ENCODE assay signal across 29 mouse cellular contexts in genomic region chr1:87458045-87458444, GRCm38 (mm10). TPM values are rescaled to one million over a fixed set of nuclear protein-coding genes. Genes with fewer than 3 reads are reported as not detected.
A peak's percentile ranks its signal among the peaks of the same experiment; 100 is the strongest.
DNase-seq lines count a peak whose midpoint lies in the region; ATAC-seq and TF ChIP-seq lines count a peak whose summit lies in the region.
"Had no signal": no experiment of that assay in that cellular context is flagged by ENCODE, and none has a peak within 500 bp of the region (broad histone marks: within the 10 kb centered on the region; RNA-seq: fewer than 3 reads in every experiment).

No protein-coding gene starts in this region.

- no peak overlapping the region for H3K4me3 ChIP-seq in hindbrain, postnatal 0 days (ENCODE audit: low read length)
- H3K4me3 ChIP-seq in hindbrain, embryonic 11.5 days (ENCODE audit: low read depth, low read length): no peak overlapping the region
- H3K4me3 ChIP-seq: embryonic facial prominence, embryonic 13.5 days; embryonic facial prominence, embryonic 15.5 days; erythroblast, embryonic 14.5 days; forebrain, embryonic 10.5 days; forebrain, embryonic 13.5 days; forebrain, embryonic 15.5 days had no signal

- no peak overlapping the region for H3K4me2 ChIP-seq in hindbrain, postnatal 0 days (ENCODE audit: low read depth, low read length)
- H3K4me2 ChIP-seq in hindbrain, embryonic 11.5 days (replicated peaks; ENCODE audit: low read depth, low read length): no peak overlapping the region
- H3K4me2 ChIP-seq: embryonic facial prominence, embryonic 13.5 days; embryonic facial prominence, embryonic 15.5 days; forebrain, embryonic 13.5 days; forebrain, embryonic 15.5 days had no signal

- H3K27ac ChIP-seq in hindbrain, postnatal 0 days: no peak overlapping the region
- H3K27ac ChIP-seq in hindbrain, embryonic 11.5 days (ENCODE audit: low read depth, low read length): no peak overlapping the region
- H3K27ac ChIP-seq: embryonic facial prominence, embryonic 13.5 days; embryonic facial prominence, embryonic 15.5 days; forebrain, embryonic 10.5 days; forebrain, embryonic 13.5 days; forebrain, embryonic 15.5 days had no signal

- WGBS in hindbrain, postnatal 0 days: 62% methylated on average over 4 of the region's 4 CpGs
- 92% methylated on average over 4 of the region's 4 CpGs for WGBS in hindbrain, embryonic 11.5 days

- no peaks in the 10 kb centered on the region for H3K36me3 ChIP-seq in hindbrain, postnatal 0 days (ENCODE audit: insufficient read depth, low read length)
- no peaks in the 10 kb centered on the region for H3K36me3 ChIP-seq in hindbrain, embryonic 11.5 days (ENCODE audit: control insufficient read depth, insufficient read depth, low read length)
- H3K36me3 ChIP-seq: embryonic facial prominence, embryonic 13.5 days; forebrain, embryonic 10.5 days; forebrain, embryonic 15.5 days had no signal

- peak; percentile 51 for DNase-seq in hindbrain, postnatal 0 days (ENCODE audit: low spot score)
- no peak for DNase-seq in hindbrain, embryonic 11.5 days (ENCODE audit: low spot score)
- peak; percentile 70 for DNase-seq in Muller cell, postnatal 12 days (ENCODE audit: inconsistent ontology term)
- DNase-seq in brain, embryonic 14.5 days (ENCODE audit: low read depth): peak; percentile 17
- DNase-seq in lung, adult 18-20 months: no peak
- DNase-seq: adrenal gland, adult 8-10 months; adrenal gland, postnatal 14 days; adrenal gland, postnatal 36 days; cerebellum, adult 11 months; cerebellum, adult 18-20 months; cerebellum, adult 8-10 months; cerebellum, adult 9-11 months; cerebellum, postnatal 14 days; cerebellum, postnatal 36 days; embryo, embryonic 11 days had no signal

- no peak overlapping the region for H3K9ac ChIP-seq in hindbrain, postnatal 0 days (replicated peaks; ENCODE audit: low read length)
- no peak overlapping the region for H3K9ac ChIP-seq in hindbrain, embryonic 11.5 days (ENCODE audit: low read depth, low read length)
- H3K9ac ChIP-seq: embryonic facial prominence, embryonic 13.5 days; embryonic facial prominence, embryonic 15.5 days; forebrain, embryonic 13.5 days; forebrain, embryonic 15.5 days had no signal

- H3K4me1 ChIP-seq in hindbrain, postnatal 0 days (ENCODE audit: insufficient read depth, low read length): no peaks in the 10 kb centered on the region
- H3K4me1 ChIP-seq in hindbrain, embryonic 11.5 days (replicated peaks; ENCODE audit: control insufficient read depth, insufficient read depth, low read length): no peaks in the 10 kb centered on the region
- H3K4me1 ChIP-seq: embryonic facial prominence, embryonic 13.5 days; embryonic facial prominence, embryonic 15.5 days; forebrain, embryonic 10.5 days; forebrain, embryonic 13.5 days; forebrain, embryonic 15.5 days had no signal

- TF ChIP-seq CTCF in hindbrain, postnatal 0 days (IDR thresholded peaks at IDR 0.05; ENCODE audit: low read depth): no peak
- TF ChIP-seq CTCF in brain, embryonic 14.5 days (IDR thresholded peaks at IDR 0.05; ENCODE audit: borderline replicate concordance, extremely low read depth, insufficient read depth, insufficient read length): no peak

- H3K27me3 ChIP-seq in hindbrain, postnatal 0 days (ENCODE audit: insufficient read depth, low read length): no peaks in the 10 kb centered on the region
- H3K27me3 ChIP-seq in hindbrain, embryonic 11.5 days (ENCODE audit: control insufficient read depth, insufficient read depth, low read length): no peaks in the 10 kb centered on the region
- H3K27me3 ChIP-seq: embryonic facial prominence, embryonic 13.5 days; embryonic facial prominence, embryonic 15.5 days; forebrain, embryonic 13.5 days; forebrain, embryonic 15.5 days; Patski had no signal

- ATAC-seq in hindbrain, postnatal 0 days: peak; percentile 68; the same call in 1 of the 2 replicates
- ATAC-seq in hindbrain, embryonic 11.5 days (ENCODE audit: low FRiP score): no peak
- ATAC-seq: activated CD4-positive, CD25-positive, alpha-beta regulatory T cell, adult 4 months; forebrain, embryonic 13.5 days; forebrain, embryonic 15.5 days; Patski had no signal

- no peaks in the 10 kb centered on the region for H3K9me3 ChIP-seq in hindbrain, postnatal 0 days (ENCODE audit: low read length)
- no peaks in the 10 kb centered on the region for H3K9me3 ChIP-seq in hindbrain, embryonic 11.5 days (ENCODE audit: control insufficient read depth, low read length)
- H3K9me3 ChIP-seq: embryonic facial prominence, embryonic 13.5 days; embryonic facial prominence, embryonic 15.5 days; forebrain, embryonic 10.5 days; forebrain, embryonic 13.5 days; forebrain, embryonic 15.5 days had no signal

- no peak for TF ChIP-seq POLR2A in brain, embryonic 14.5 days (IDR thresholded peaks at IDR 0.05; ENCODE audit: borderline replicate concordance, extremely low read depth, insufficient read depth, insufficient read length, poor library complexity, severe bottlenecking)

RNA-seq across cellular contexts. Expression of gene Snorc, which starts 12.0 kb away (rescaled TPM):
- total RNA-seq in hindbrain, postnatal 0 days (2014; rRNA removed): not detected in 2 replicates
- 1.5 and 2.0 TPM in 2 replicates for polyA plus RNA-seq in hindbrain, postnatal 0 days (2015; fragmentation: Nextera tagmentation; extraction: Ambion mirVana)
- polyA plus RNA-seq in hindbrain, embryonic 11.5 days (2014; fragmentation: Nextera tagmentation; extraction: Ambion mirVana): not detected in 2 replicates
- 0.40 and 1.0 TPM in 2 replicates for polyA plus RNA-seq in brain, embryonic 14.5 days (2012; rRNA removed)
- total RNA-seq: adrenal gland, adult 18-20 months; adrenal gland, adult 8-10 months; adrenal gland, postnatal 14 days; adrenal gland, postnatal 36 days; common myeloid progenitor, adult 5-6 weeks; ES-E14; MEL had no signal
- polyA plus RNA-seq: activated CD4-positive, CD25-positive, alpha-beta regulatory T cell, adult 4 months; C2C12; embryonic facial prominence, embryonic 11.5 days; erythroblast, embryonic 14.5 days; forebrain, embryonic 10.5 days; forebrain, embryonic 13.5 days; forebrain, embryonic 15.5 days; Patski had no signal

RNA-seq across cellular contexts. Expression of gene Neu2, which starts 51.6 kb away (rescaled TPM):
- total RNA-seq in hindbrain, postnatal 0 days (2014; rRNA removed): 0.10 and 5.8 TPM in 2 replicates
- 0.85 and 1.2 TPM in 2 replicates for polyA plus RNA-seq in hindbrain, postnatal 0 days (2015; fragmentation: Nextera tagmentation; extraction: Ambion mirVana)
- polyA plus RNA-seq in hindbrain, embryonic 11.5 days (2014; fragmentation: Nextera tagmentation; extraction: Ambion mirVana): not detected in 2 replicates
- 0.16 and 0.22 TPM in 2 replicates for polyA plus RNA-seq in brain, embryonic 14.5 days (2012; rRNA removed)
- total RNA-seq: adrenal gland, adult 18-20 months; adrenal gland, adult 8-10 months; adrenal gland, postnatal 14 days; adrenal gland, postnatal 36 days; common myeloid progenitor, adult 5-6 weeks; ES-E14; MEL had no signal
- polyA plus RNA-seq: activated CD4-positive, CD25-positive, alpha-beta regulatory T cell, adult 4 months; C2C12; embryonic facial prominence, embryonic 11.5 days; embryonic facial prominence, embryonic 13.5 days; erythroblast, embryonic 14.5 days; forebrain, embryonic 10.5 days; forebrain, embryonic 13.5 days had no signal

Comparison
In these comparisons a context has a peak if more than half of its experiments do, and no peak if none do; other contexts are left out.
1. DNase-seq: peak in hindbrain, postnatal 0 days (single experiment), Muller cell, postnatal 12 days (single experiment) and brain, embryonic 14.5 days (single experiment); none in hindbrain, embryonic 11.5 days (single experiment) and lung, adult 18-20 months (0 of 2).